Mouse (Mus musculus): ENCODE data around the gene Klra9.
"Not testable (repeated sequence)": the region's sequence is repeated elsewhere in the genome, so short reads cannot be mapped to it uniquely, and the experiment has no call there.

The Klra9 gene

DNA sequence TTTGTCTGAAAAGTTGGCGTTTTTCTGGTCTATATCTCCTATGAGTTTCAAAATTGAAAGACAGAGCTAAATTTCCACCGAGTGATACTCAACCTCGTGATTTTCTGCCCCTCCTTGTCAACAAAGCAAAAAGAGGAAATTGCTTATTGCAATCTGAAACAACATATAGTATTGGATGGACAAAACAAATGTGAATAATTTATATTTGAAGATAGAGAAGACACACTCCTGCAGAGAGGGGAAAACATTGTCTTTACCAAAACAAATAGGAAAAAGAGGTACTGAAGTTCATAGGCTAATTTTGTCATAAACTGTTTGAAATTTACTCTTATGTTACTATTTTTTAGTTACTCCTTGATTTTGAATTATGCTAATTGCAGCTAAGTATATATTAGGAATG, at the start of gene Klra9:
Gene Klra9, minus strand, starts transcription at position 101 of the 400 bp plus-strand sequence.
- in situ Hi-C loops (cut with MboI), result not testable (repeated sequence)

DNA sequence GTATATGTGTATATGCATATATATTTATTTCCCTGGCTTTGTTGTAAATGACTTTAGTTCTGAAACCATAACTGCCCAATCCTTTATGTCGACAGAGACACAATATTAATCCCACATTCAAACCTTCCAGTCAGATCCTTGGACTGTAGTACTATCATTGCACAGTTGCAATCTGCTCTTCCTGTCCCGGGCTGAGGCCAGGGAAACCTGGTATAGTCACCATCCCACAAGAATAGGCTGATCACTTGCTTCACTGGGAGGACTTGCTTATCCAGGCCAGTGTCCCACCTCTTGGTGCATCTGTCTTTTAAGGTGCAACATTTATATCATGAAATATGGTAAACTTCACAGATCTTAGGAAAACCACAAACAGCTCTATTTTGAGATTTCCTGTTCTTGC, 44.6 kb upstream of the Klra9 start:
- in situ Hi-C loops (cut with MboI), result no loop called here

DNA sequence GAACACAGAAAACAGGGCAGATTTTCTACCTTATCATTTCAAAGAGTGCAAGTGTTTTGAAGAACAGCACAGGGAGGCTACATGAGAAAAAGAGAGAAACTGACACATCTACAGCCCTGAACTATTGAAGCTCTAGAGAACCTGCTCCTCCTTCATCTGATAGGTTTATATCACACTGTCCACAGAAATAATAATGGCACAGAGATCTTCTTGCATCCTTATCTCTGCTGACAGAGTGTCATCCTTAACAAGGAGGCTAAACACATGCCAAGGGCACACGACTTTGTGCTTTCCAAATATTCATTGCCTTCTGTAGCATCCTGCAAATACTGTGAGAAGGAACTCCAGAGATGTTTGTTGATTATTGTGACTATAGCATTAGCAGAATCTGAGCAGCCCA, 43.7 kb upstream of the Klra9 start:
- in situ Hi-C loops (cut with MboI), result no loop called here

DNA sequence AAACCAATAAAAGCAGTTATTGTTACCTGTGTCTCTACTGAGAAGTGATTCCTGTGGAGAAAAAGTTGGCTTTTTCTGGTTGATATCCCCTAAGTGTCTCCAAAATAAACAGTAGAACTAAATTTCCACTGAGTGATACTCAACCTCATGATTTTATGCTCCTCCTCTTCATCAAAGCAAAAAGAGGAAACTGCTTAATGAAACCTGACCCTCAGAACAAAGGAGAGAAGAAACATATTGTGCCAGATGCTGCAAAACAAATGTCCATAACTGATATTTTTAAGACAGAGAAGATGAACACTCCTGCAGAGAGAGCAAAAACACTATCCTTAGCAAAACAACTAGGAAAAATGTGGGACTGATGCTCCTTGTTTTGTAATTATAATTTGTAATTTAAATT, 40.3 kb upstream of the Klra9 start, which contains the start of gene Klra7:
Gene Klra7, minus strand, starts transcription at position 101 of the 400 bp plus-strand sequence.
- in situ Hi-C loops (cut with MboI), result no loop called here

- in situ Hi-C loops (cut with MboI), result not testable (repeated sequence)
These were observed 4.5 kb upstream of the Klra9 start for GRCm38 (mm10) chr6:130197453-130197852.

DNA sequence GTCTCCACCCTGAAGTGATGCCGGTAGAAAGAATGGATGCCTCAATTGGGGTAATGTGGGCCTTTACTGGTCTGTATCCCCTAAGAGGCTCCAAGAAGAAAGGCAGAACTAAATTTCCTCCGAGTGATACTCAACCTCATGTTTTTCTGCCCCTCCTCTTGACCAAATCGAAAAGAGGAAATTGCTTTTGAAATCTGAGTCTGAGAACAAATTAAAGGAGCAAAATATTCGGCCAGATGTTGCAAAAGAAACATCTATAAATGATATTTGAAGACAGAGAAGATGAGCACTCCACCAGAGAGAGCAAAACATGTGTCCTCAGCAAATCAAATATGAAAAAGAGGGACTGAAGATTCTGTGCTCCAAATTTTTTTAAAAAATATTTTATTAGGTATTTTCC, 63.1 kb downstream of the Klra9 start, which contains the start of gene Klra8:
Gene Klra8, minus strand, starts transcription at position 101 of the 400 bp plus-strand sequence.
- in situ Hi-C loops (cut with MboI), result not testable (repeated sequence)

Measured in mature B cell (primary cell).